Mouse (Mus musculus) liver, embryonic 15.5 days (tissue): ENCODE results near the gene Sos1. TPM values are rescaled to one million over a fixed set of nuclear protein-coding genes. Genes with fewer than 3 reads are reported as not detected.
"Not testable (repeated sequence)": the region's sequence is repeated elsewhere in the genome, so short reads cannot be mapped to it uniquely, and the experiment has no call there.

Source experiments
- ATAC-seq: fragments of 200-750 bp; cut with Nextera tagmentation; 2 replicates; pipeline ENCODE4 v1.8.0; 2017; ENCODE audit warnings: moderate number of reproducible peaks, mild to moderate bottlenecking, moderate library complexity; ENCODE audit not compliant: insufficient read depth
- H3K27ac ChIP-seq: fragments of 300-500 bp; sonication (generic); replicated peaks from 2 replicates; pipeline ENCODE4 v1.5.1; 2015; ENCODE audit warnings: mild to moderate bottlenecking, inconsistent platforms
- H3K27me3 ChIP-seq: fragments of 300-500 bp; sonication (generic); 2 replicates; pipeline ENCODE4 v1.6.1; 2015; ENCODE audit warnings: mild to moderate bottlenecking, inconsistent platforms
- H3K36me3 ChIP-seq: fragments of 300-500 bp; sonication (generic); replicated peaks from 2 replicates; pipeline ENCODE4 v1.6.1; 2015; ENCODE audit warnings: moderate library complexity, mild to moderate bottlenecking, inconsistent platforms
- H3K4me1 ChIP-seq: fragments of 300-500 bp; sonication (generic); replicated peaks from 2 replicates; pipeline ENCODE4 v1.6.1; 2015; ENCODE audit warnings: inconsistent platforms
- H3K4me2 ChIP-seq: fragments of 300-500 bp; sonication (generic); 2 replicates; pipeline ENCODE4 v1.6.1; 2015; ENCODE audit warnings: moderate library complexity, mild to moderate bottlenecking, inconsistent platforms
- H3K4me3 ChIP-seq: fragments of 300-500 bp; sonication (generic); replicated peaks from 2 replicates; pipeline ENCODE4 v1.5.1; 2015; ENCODE audit warnings: mild to moderate bottlenecking, inconsistent platforms
- H3K9ac ChIP-seq: fragments of 300-500 bp; sonication (generic); 2 replicates; pipeline ENCODE4 v1.6.1; 2015; ENCODE audit warnings: moderate library complexity, mild to moderate bottlenecking, inconsistent platforms
- H3K9me3 ChIP-seq: fragments of 300-500 bp; sonication (generic); replicated peaks from 2 replicates; pipeline ENCODE4 v1.6.1; 2016; ENCODE audit warnings: inconsistent platforms
- WGBS: fragments of 180-500 bp; shearing (Covaris S2); methylation state at CpG from one replicate; pipeline ENCODE4 v1.1.7; 2015; ENCODE audit warnings: mixed read lengths; ENCODE audit not compliant: insufficient replicate concordance; 5-methylcytosine and 5-hydroxymethylcytosine counted together
- polyA plus RNA-seq: library from polyadenylated mRNA; unstranded; fragments of >200 nt; fragmentation: Nextera tagmentation; extraction: Ambion mirVana; gene quantifications from 2 replicates; pipeline ENCODE4 v1.2.1, GENCODE M21; 2015

The Sos1 gene
- polyA plus RNA-seq, 1 experiment from 2014 or later = 1.1 TPM

DNA sequence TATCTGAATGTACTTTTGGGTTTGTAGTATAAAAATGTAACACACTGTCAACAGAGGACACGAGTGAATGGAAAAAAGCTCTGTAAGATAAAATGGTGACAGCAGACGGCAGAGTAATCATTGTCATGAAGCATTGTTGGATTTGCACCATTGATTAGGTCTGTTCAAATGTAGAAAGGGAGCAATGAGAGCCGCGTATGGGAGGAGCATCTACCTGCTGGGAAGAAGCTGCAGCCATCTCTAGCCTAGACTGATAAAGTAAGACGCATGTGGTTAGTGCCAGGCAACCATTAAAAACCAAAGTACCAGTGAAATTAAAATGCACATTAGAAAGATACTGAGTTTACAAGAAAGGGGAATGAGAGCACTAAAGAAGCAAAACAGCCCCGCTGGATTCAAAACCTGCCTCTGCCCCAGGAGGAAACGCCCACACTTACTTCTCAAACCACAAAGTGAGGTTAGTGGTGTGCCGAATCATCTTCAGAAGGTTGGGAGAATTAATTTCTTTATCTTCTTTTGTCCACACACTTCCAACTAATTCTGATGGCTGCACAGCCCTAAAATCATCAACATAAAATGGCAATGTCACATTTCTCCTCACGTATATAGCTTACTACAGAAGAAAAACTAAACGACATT lies 61.6 kb downstream of the Sos1 start:
- H3K9me3 ChIP-seq = no peaks in the 10 kb centered on the region
- no peaks in the 10 kb centered on the region for H3K27me3 ChIP-seq
- no peaks in the 10 kb centered on the region for H3K4me1 ChIP-seq
- no peak overlapping the region for H3K4me3 ChIP-seq
- H3K27ac ChIP-seq = no peak overlapping the region
- peaks cover 58% of the 10 kb centered on the region for H3K36me3 ChIP-seq
- 56% methylated on average over 10 of the region's 10 CpGs for WGBS
- no peak for ATAC-seq
- H3K4me2 ChIP-seq = no peak overlapping the region
- no peak overlapping the region for H3K9ac ChIP-seq

DNA sequence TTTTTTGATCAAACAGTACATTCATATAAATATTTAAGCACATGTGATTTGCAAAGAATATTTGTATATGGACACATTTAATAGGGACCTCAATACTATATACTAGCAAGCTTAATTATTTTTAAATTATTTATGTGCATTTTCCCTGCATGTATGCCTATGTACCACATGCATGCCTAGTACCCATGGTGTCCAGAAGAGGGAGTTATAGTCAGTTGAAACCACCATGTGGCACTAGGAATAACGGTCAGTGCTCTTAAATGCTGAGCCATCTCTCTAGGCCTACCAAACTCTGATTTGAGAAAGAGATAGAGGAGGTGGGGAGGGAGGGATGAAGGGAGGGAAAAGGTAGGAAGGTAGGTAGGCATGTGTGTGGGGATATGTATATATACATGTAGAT lies 69.1 kb downstream of the Sos1 start:
- no peak for ATAC-seq
- 73% methylated on average over 1 of the region's 1 CpGs for WGBS
- Histone ChIP-seq H3K9ac (no peak overlapping the region), H3K4me1 (no peaks in the 10 kb centered on the region), H3K4me3 (no peak overlapping the region), H3K9me3 (no peaks in the 10 kb centered on the region), H3K4me2 (no peak overlapping the region), H3K27ac (no peak overlapping the region), H3K36me3 (peaks cover 68% of the 10 kb centered on the region), H3K27me3 (no peaks in the 10 kb centered on the region)

DNA sequence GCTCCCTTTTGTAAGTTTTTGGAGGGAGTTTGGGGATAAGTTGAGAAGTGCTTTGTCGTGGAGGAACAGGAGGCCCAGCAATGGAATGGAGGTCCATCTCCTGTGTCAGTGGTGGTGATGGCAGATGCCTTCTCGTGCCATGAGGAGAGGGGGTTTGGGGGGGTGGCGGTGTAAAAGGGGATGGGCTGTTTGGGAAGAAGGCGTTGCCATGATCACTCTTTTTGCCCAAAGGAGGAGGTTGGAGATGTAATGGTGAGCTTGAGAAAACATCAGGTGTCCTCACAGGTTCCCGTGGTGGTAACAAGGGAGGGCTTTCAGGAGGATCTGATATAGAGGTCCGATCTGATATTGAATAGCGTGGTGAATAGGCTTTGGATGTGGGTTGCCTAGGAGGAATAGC lies 82.0 kb downstream of the Sos1 start:
- Histone ChIP-seq H3K9ac (no peak overlapping the region), H3K4me3 (no peak overlapping the region), H3K4me2 (no peak overlapping the region), H3K4me1 (0 out of 2 replicates have a peak, but pooled peaks cover 5% of the 10 kb centered on the region), H3K9me3 (no peaks in the 10 kb centered on the region), H3K36me3 (peaks cover 19% of the 10 kb centered on the region), H3K27ac (no peak overlapping the region), H3K27me3 (no peaks in the 10 kb centered on the region)
- 78% methylated on average over 7 of the region's 7 CpGs for WGBS
- no peak for ATAC-seq

DNA sequence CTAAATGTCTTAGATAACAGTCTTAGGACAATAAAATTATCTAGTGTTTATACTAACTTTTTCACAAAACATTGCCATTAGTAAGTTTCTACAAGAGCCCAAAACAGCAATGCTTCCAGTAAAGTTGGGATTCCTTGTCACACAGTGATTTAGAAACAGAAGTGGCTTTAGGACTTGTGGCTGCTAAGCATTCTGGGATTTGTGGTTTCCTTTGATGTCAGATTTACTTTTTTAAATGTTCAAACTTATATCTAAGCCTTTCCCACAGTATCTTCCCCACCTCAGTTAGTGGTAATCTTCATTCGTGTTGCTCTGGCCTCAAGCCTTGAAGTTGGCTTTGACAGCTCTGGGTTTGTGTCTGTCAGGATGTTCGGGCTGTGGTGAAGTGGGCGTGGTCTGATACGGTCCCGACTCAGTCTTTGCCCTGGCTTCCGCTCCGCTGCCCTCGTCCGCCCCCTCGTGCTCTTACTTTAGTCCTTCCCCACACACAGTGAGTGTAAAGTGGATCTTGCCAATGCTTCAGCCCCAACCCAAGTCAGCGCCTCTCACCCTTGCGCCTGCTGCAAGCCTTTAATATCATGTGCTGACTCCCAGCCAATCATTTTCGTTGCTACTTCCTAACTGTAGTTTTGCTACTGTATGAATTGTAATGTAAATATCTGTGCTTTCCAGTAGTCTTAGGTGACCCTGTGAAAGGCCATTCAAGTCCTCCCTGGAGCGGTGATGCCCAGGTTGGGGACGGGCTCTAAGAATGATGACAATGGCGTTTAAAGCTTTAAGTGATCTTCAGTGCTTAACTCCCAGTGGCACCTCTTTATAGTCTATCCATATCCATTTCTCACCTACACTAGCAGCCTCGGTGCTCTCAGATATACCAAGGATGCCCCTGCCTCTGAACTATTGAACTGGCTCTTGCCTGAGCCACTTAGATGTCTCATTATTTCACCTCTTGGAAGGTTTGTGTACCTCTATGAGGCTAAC lies 88.5 kb downstream of the Sos1 start:
- Histone ChIP-seq H3K4me1 (0 out of 2 replicates have a peak, but pooled peaks cover 9% of the 10 kb centered on the region), H3K9ac (no peak overlapping the region), H3K4me3 (peak overlapping the region; percentile 45), H3K27me3 (no peaks in the 10 kb centered on the region), H3K27ac (no peak overlapping the region), H3K9me3 (no peaks in the 10 kb centered on the region), H3K36me3 (no peaks in the 10 kb centered on the region), H3K4me2 (peak overlapping the region; percentile 62)
- peak; percentile 62 for ATAC-seq
- 11% methylated on average over 17 of the region's 17 CpGs for WGBS

DNA sequence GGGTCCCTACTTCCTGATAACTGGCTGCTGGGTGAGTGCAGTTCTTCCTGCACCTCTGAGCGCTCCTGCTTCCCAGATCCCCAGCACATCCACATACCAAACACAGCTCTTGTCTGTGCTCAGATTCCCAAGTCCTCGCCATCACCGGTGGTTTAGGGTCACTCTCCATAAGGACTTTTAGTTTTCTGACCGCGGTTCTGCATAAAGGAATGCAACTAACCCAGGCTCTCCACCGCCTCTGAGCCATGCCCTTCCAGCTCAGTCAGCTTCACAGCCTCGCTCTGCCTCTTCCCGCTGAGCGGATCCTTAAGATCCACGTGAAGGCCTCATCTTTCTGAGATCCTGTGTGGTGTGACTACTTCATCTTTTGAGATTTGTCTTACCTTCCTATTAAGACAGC lies 90.2 kb downstream of the Sos1 start:
- Histone ChIP-seq H3K4me3 (no peak overlapping the region), H3K4me1 (0 out of 2 replicates have a peak, but pooled peaks cover 9% of the 10 kb centered on the region), H3K36me3 (no peaks in the 10 kb centered on the region), H3K27ac (no peak overlapping the region), H3K9me3 (no peaks in the 10 kb centered on the region), H3K27me3 (no peaks in the 10 kb centered on the region), H3K9ac (no peak overlapping the region), H3K4me2 (no peak overlapping the region)
- ATAC-seq = no peak
- WGBS = 66% methylated on average over 10 of the region's 10 CpGs

DNA sequence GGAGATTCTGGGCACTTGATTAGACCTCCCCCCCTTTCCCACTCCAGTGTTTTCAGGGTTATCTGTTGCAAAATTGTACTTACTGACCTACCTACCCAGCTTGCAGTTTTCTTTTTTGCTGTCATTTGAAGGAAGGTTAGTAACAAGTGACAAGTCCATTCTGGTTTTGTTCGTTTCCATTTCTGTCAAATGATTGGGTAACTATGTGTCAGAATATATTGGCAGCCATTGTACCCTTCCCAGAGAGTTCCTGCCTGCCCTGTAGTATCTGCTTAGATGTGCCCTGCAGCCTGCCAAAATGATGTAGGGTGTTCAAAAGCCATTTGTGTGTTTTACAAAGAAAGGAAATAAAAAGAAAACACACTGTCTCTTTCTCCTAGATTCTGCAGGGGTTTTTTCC lies 94.6 kb downstream of the Sos1 start:
- ATAC-seq = no peak
- no peaks in the 10 kb centered on the region for H3K27me3 ChIP-seq
- H3K9ac ChIP-seq = no peak overlapping the region
- 30% methylated on average over 1 of the region's 1 CpGs for WGBS
- no peaks in the 10 kb centered on the region for H3K36me3 ChIP-seq
- H3K4me2 ChIP-seq = no peak overlapping the region
- no peak overlapping the region for H3K27ac ChIP-seq
- no peak overlapping the region for H3K4me3 ChIP-seq
- H3K4me1 ChIP-seq = no peaks in the 10 kb centered on the region
- H3K9me3 ChIP-seq = no peaks in the 10 kb centered on the region

DNA sequence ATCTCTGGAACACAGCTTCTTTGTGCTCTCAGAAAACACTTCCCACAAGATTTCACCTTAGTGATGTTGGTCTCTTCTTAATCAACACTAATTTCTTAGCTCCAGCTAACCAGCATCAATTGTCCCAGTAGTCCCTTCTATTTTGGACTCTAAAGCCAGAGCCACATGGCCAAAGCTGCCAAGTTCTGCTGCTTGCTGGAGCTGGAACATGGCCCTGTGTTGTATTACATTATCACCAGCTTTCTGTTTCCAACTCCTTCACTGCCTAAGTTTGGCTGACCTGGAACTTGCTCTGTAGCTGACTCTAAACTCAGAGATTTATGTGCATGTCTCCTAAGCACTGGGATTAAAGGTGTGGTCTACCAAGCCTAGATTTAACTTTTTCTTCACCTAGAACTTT lies 101.9 kb downstream of the Sos1 start:
- not testable (repeated sequence) for H3K4me2 ChIP-seq, ATAC-seq, H3K9me3 ChIP-seq, H3K36me3 ChIP-seq, H3K9ac ChIP-seq, H3K4me3 ChIP-seq, H3K4me1 ChIP-seq, H3K27ac ChIP-seq
- H3K27me3 ChIP-seq = peaks cover 18% of the 10 kb centered on the region

DNA sequence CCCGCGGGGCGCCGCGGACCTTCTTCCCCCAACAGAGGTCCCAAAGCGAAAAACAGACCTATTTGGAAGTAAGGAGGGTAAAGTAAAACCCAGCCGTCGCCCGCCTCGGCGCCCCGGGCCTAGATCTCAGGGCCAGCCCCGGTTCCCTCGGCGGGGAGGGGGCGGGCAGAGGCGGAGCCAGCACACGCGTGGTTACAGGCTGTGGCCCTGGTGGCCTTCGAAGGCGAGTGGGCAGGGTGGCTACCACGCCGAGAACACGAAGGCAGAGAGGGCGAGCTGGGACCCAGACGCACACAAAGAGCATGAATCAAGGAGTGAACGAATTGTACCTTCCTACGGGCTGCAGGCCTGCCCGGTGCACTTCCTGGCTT lies 106.5 kb downstream of the Sos1 start:
- Histone ChIP-seq H3K27ac (no peak overlapping the region), H3K9me3 (no peaks in the 10 kb centered on the region), H3K4me2 (peak overlapping the region; percentile 80), H3K36me3 (no peaks in the 10 kb centered on the region), H3K4me1 (peaks cover 15% of the 10 kb centered on the region), H3K27me3 (peaks cover 41% of the 10 kb centered on the region), H3K9ac (peak overlapping the region; percentile 43), H3K4me3 (peak overlapping the region; percentile 52)
- WGBS = 19% methylated on average over 29 of the region's 29 CpGs
- ATAC-seq = peak; percentile 33; the same call in 1 of the 2 replicates

DNA sequence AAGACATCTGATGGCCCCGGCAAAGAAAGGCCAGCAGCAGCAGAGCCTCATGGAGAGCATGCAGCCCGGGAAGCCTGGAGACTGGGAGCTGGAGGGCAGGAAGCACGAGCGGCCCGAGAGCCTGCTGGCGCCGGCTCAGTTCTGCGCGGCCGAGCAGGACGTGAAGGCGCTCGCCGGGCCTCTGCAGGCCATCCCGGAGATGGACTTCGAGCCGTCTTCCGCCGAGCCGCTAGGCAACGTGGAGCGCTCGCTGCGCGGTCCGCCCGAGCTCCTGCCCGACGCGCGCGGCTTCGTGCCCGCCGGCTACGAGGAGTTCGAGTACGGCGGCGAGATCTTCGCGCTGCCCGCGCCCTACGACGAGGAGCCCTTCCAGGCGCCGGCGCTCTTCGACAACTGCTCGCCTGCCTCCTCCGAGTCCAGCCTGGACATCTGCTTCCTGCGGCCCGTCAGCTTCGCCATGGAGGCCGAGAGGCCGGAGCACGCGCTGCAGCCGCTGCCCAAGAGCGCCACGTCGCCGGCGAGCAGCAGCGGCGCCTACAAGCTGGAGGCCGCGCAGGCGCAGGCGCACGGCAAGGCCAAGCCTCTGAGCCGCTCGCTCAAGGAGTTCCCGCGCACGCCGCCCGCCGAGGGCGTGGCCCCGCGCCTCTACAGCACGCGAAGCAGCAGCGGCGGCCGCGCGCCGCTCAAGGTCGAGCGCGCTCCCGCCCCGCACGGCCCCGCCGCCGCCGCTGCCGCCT lies 107.1 kb downstream of the Sos1 start, which contains the start of gene Gm10190:
Gene Gm10190, minus strand, starts transcription at position 553 of the 737 bp plus-strand sequence.
- H3K27ac ChIP-seq = no peak within 1 kb of the TSS
- H3K9ac ChIP-seq = peak within 1 kb of the TSS; percentile 43
- H3K4me3 ChIP-seq = peak within 1 kb of the TSS; percentile 52
- peaks cover 15% of the 10 kb centered on the region for H3K4me1 ChIP-seq
- peak within 1 kb of the TSS; percentile 80 for H3K4me2 ChIP-seq
- ATAC-seq = peak; percentile 91
- WGBS = 7% methylated on average over 102 of the region's 102 CpGs
- H3K27me3 ChIP-seq = peaks cover 41% of the 10 kb centered on the region
- no peaks in the 10 kb centered on the region for H3K36me3 ChIP-seq
- no peaks in the 10 kb centered on the region for H3K9me3 ChIP-seq

DNA sequence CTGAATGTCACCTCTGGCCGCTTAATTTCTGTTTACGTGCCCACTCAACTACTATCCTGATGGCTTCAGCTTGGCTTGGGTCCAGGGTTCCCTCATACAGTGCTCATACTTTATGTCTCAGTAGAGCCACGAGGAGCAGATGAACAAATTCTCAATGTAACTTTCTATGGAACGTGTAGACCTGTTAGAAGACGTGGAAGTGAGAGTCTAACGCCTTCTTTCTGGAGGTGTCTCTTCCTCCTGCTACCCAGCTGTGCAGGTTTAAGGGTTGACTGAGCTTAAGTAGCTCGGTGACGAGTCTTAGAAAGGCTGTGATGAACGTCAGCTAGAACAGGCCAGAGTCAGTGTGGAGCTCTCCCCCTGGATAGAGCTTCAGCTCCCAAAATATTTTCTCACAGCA lies 111.6 kb downstream of the Sos1 start:
- peaks cover 25% of the 10 kb centered on the region for H3K27me3 ChIP-seq
- H3K4me1 ChIP-seq = peaks cover 11% of the 10 kb centered on the region
- no peak overlapping the region for H3K4me2 ChIP-seq
- H3K27ac ChIP-seq = no peak overlapping the region
- no peaks in the 10 kb centered on the region for H3K9me3 ChIP-seq
- no peak overlapping the region for H3K4me3 ChIP-seq
- H3K36me3 ChIP-seq = no peaks in the 10 kb centered on the region
- H3K9ac ChIP-seq = no peak overlapping the region
- no peak for ATAC-seq
- 63% methylated on average over 9 of the region's 9 CpGs for WGBS

DNA sequence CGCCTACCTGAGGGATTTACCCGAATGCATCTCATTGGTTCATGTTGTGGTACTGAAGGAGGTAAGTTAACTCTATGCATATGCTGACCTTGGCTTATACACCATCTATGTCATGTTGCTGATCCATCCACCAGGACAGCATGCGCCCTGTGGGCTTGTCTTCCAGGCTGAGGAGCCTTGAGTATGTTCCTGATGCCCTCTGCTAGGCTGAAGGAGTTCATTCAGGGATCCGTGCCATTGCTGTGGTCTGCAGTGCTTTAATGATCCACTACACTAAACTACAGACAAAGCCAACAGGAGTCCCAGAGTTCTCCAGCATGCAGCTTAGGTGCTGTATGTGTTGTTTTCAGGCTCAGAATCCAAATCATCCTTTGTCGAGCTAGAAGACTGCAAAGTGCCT lies 113.0 kb downstream of the Sos1 start:
- Histone ChIP-seq H3K9ac (no peak overlapping the region), H3K27me3 (peaks cover 12% of the 10 kb centered on the region; the same call in 1 of the 2 replicates), H3K9me3 (no peaks in the 10 kb centered on the region), H3K27ac (no peak overlapping the region), H3K4me2 (no peak overlapping the region), H3K4me3 (no peak overlapping the region), H3K4me1 (no peaks in the 10 kb centered on the region), H3K36me3 (no peaks in the 10 kb centered on the region)
- 66% methylated on average over 5 of the region's 5 CpGs for WGBS
- ATAC-seq = no peak
